Mouse (Mus musculus): Measurements from ENCODE around the gene Acadl. TPM values are rescaled to one million over a fixed set of nuclear protein-coding genes. Genes with fewer than 3 reads are reported as not detected.

The Acadl gene
- polyA plus RNA-seq, 1 experiment = 26.4 TPM

DNA sequence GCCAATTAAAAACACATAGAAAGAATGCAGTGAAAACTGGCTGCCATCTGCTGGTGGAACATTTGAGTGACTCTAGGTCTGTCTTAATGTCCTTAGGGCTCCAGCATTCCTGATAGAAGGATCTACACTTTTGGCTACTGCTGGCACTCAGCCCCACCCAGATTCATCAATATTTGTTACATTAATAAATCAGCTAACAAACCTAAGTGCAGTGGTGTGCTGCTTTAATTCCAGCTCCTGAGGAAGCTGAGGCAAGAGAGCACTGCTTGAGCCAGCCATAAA is 32.7 kb upstream of the Acadl start:
- TF ChIP-seq POLR2A (IDR thresholded peaks at IDR 0.05; ENCODE audit: low read depth, low read length) = no peak
- no peak for TF ChIP-seq CTCF (IDR thresholded peaks at IDR 0.05; ENCODE audit: extremely low read depth, insufficient read length, insufficient replicate concordance, low read depth, low read length)
- Histone ChIP-seq H3K27ac (ENCODE audit: insufficient read depth, low read depth, low read length) (no peak overlapping the region), H3K4me1 (ENCODE audit: control insufficient read depth, insufficient read depth, insufficient read length, low read length) (no peaks in the 10 kb centered on the region; the same call in 1 of the 2 replicates), H3K27me3 (ENCODE audit: control insufficient read depth, insufficient read depth, low read length) (no peaks in the 10 kb centered on the region; the same call in 1 of the 2 replicates), H3K4me3 (ENCODE audit: low read depth, low read length) (no peak overlapping the region), H3K36me3 (ENCODE audit: control insufficient read depth, insufficient read depth, low read length) (no peaks in the 10 kb centered on the region)

DNA sequence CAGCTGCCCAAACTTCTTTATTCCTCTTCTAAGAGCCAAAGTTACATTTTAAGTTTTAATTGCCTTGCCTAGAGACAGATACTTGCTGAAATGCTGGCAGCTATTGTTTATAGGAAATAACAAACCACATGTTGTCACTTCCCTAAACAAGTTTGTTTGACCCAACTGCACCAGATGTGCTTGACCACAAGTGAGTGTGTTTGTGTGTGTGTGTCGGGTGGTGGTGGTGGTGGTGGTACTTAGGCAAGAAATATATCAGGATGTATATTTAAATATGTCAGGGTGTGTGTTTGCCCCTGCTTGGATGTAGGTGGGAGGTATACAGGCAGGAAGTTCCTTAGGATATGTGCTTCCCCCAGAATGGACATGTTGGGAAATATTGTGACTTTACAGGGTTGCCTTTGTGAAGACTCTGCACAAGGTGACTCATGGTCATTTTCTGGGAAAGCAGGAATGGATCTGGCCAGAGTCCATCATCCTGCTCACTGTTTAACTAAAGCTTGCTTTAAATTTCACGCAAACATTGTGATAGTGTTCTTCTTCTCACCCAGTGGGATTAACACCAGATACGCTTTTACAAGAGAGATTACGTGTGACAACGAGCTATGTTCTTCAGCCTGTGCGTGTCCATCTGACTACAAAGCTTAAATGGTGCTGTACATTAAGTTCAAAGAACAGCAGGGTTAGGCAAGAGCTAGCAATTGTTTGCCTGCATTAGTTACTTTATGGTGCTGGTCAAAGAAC is 32.2 kb upstream of the Acadl start:
- Histone ChIP-seq H3K4me3 (ENCODE audit: low read depth, low read length) (no peak overlapping the region), H3K27me3 (ENCODE audit: control insufficient read depth, insufficient read depth, low read length) (no peaks in the 10 kb centered on the region; the same call in 1 of the 2 replicates), H3K36me3 (ENCODE audit: control insufficient read depth, insufficient read depth, low read length) (no peaks in the 10 kb centered on the region), H3K27ac (ENCODE audit: insufficient read depth, low read depth, low read length) (no peak overlapping the region), H3K4me1 (ENCODE audit: control insufficient read depth, insufficient read depth, insufficient read length, low read length) (no peaks in the 10 kb centered on the region; the same call in 1 of the 2 replicates)
- 28% methylated on average over 6 of the region's 6 CpGs for WGBS
- no peak for TF ChIP-seq CTCF (IDR thresholded peaks at IDR 0.05; ENCODE audit: extremely low read depth, insufficient read length, insufficient replicate concordance, low read depth, low read length)
- no peak for TF ChIP-seq POLR2A (IDR thresholded peaks at IDR 0.05; ENCODE audit: low read depth, low read length)

DNA sequence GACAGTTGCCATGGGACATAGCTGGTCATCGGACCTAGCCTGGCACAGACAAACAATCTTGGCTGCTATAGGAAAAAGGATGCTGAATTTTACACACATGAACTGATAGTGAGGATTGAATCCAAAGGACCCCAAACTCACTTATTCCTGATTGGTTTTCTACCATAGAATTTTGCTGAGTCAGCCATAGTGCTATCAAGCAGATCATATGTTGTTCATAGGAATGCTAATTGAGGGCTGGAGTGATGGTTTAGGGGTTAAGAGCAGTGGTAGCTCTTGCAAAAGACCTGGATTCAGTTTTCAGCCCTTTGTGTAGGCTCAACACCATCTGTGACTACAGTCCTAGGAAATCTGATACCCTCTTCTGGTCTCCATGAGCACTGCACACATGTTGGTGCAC is 24.1 kb upstream of the Acadl start:
- TF ChIP-seq POLR2A (IDR thresholded peaks at IDR 0.05; ENCODE audit: low read depth, low read length) (no peak), CTCF (IDR thresholded peaks at IDR 0.05; ENCODE audit: extremely low read depth, insufficient read length, insufficient replicate concordance, low read depth, low read length) (no peak)
- 97% methylated on average over 1 of the region's 1 CpGs for WGBS
- H3K4me3 ChIP-seq (ENCODE audit: low read depth, low read length) = no peak overlapping the region
- H3K4me1 ChIP-seq (ENCODE audit: control insufficient read depth, insufficient read depth, insufficient read length, low read length) = peaks cover 2% of the 10 kb centered on the region; the same call in 1 of the 2 replicates
- no peaks in the 10 kb centered on the region for H3K36me3 ChIP-seq (ENCODE audit: control insufficient read depth, insufficient read depth, low read length)
- no peak overlapping the region for H3K27ac ChIP-seq (ENCODE audit: insufficient read depth, low read depth, low read length)
- H3K27me3 ChIP-seq (ENCODE audit: control insufficient read depth, insufficient read depth, low read length) = no peaks in the 10 kb centered on the region

DNA sequence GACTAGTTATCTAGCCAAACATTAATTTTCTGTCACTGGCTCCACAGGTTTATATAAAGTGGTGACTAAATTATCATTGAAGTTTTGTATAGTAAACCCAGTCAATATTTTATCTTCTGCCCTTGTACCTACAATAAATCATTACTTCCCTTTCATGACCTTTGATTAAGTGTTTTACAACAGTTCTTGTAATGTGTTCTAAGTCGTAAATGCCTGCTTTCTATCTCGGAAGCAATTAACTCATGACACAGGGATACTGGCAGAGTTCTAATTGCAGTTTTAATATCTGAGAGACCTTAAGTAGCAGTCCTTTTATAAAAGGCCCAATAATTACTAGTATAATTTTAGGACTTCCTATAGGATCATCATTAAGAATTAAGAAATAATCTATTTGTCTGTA is 17.1 kb upstream of the Acadl start:
- no peak overlapping the region for H3K4me3 ChIP-seq (ENCODE audit: low read depth, low read length)
- 28% methylated on average over 2 of the region's 2 CpGs for WGBS
- no peak overlapping the region for H3K27ac ChIP-seq (ENCODE audit: insufficient read depth, low read depth, low read length)
- peaks cover 4% of the 10 kb centered on the region for H3K4me1 ChIP-seq (ENCODE audit: control insufficient read depth, insufficient read depth, insufficient read length, low read length)
- no peaks in the 10 kb centered on the region for H3K36me3 ChIP-seq (ENCODE audit: control insufficient read depth, insufficient read depth, low read length)
- no peaks in the 10 kb centered on the region; the same call in 1 of the 2 replicates for H3K27me3 ChIP-seq (ENCODE audit: control insufficient read depth, insufficient read depth, low read length)
- TF ChIP-seq POLR2A (IDR thresholded peaks at IDR 0.05; ENCODE audit: low read depth, low read length) (no peak), CTCF (IDR thresholded peaks at IDR 0.05; ENCODE audit: extremely low read depth, insufficient read length, insufficient replicate concordance, low read depth, low read length) (no peak)

DNA sequence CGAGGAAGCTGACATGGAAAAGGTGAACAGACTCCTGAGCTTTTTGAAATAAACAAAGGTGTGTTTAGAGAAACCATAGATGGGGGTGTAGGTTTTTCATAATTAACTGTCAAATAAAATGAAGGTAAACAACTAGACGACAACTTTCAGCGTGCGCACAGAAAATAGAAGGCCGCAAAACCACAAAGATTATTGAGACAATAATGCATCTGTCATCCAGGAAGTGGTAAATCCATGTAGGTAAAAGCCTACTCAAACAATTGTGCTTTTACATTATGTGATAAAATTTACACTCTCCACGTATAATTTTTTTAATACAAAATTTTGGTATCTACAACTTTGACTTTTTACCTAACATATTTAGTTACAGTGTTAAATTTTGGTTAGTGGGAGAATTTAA is 11.7 kb upstream of the Acadl start:
- H3K4me3 ChIP-seq (ENCODE audit: low read depth, low read length) = no peak overlapping the region
- TF ChIP-seq POLR2A (IDR thresholded peaks at IDR 0.05; ENCODE audit: low read depth, low read length) (no peak), CTCF (IDR thresholded peaks at IDR 0.05; ENCODE audit: extremely low read depth, insufficient read length, insufficient replicate concordance, low read depth, low read length) (no peak)
- no peaks in the 10 kb centered on the region for H3K4me1 ChIP-seq (ENCODE audit: control insufficient read depth, insufficient read depth, insufficient read length, low read length)
- H3K27ac ChIP-seq (ENCODE audit: insufficient read depth, low read depth, low read length) = no peak overlapping the region
- WGBS = 89% methylated on average over 6 of the region's 6 CpGs
- no peaks in the 10 kb centered on the region for H3K27me3 ChIP-seq (ENCODE audit: control insufficient read depth, insufficient read depth, low read length)
- H3K36me3 ChIP-seq (ENCODE audit: control insufficient read depth, insufficient read depth, low read length) = no peaks in the 10 kb centered on the region

DNA sequence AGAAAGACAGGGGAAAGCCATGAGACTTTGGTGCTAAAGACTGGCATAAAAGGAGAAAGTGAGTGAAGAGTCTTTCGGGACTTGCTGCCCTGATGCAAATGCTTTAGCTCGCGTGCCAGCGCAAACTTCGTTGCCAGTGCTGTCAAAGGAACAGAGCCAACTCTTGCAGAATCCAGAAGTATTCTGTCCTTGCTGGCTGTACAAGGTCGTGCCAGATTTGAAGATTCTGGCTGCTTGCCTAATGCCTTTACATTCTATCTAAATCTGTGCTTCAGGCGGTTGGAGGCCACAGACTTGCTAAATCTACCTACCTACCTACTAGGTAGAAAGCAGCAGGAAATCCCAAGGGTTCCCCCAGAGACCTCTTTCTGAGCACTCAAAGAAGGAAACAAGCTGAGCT is 8.5 kb upstream of the Acadl start:
- peaks cover 1% of the 10 kb centered on the region; the same call in 1 of the 2 replicates for H3K4me1 ChIP-seq (ENCODE audit: control insufficient read depth, insufficient read depth, insufficient read length, low read length)
- no peak for TF ChIP-seq CTCF (IDR thresholded peaks at IDR 0.05; ENCODE audit: extremely low read depth, insufficient read length, insufficient replicate concordance, low read depth, low read length)
- no peak for TF ChIP-seq POLR2A (IDR thresholded peaks at IDR 0.05; ENCODE audit: low read depth, low read length)
- H3K27ac ChIP-seq (ENCODE audit: insufficient read depth, low read depth, low read length) = no peak overlapping the region
- WGBS = 36% methylated on average over 7 of the region's 7 CpGs
- no peak overlapping the region for H3K4me3 ChIP-seq (ENCODE audit: low read depth, low read length)
- no peaks in the 10 kb centered on the region for H3K27me3 ChIP-seq (ENCODE audit: control insufficient read depth, insufficient read depth, low read length)
- H3K36me3 ChIP-seq (ENCODE audit: control insufficient read depth, insufficient read depth, low read length) = no peaks in the 10 kb centered on the region

DNA sequence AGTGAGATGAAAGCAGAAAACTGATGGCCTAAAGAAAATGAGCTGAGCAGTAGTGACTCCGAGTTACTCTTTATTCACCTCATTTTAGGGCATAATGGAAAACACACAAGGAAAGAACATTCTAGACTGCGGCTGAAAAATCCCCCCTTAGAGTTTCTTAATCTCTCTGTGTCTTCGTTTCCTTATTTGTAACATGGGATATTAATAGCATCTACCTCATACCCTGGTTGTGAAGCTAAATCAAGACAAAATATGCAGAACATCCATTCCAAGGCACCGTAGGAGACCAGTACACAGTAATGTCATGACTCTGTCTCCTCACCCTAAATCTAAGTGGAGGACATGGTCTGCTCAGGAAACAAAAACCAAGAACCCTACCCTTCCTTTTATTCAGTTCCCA is 2.6 kb upstream of the Acadl start:
- TF ChIP-seq CTCF (IDR thresholded peaks at IDR 0.05; ENCODE audit: extremely low read depth, insufficient read length, insufficient replicate concordance, low read depth, low read length) = no peak
- no peak for TF ChIP-seq POLR2A (IDR thresholded peaks at IDR 0.05; ENCODE audit: low read depth, low read length)
- Histone ChIP-seq H3K27me3 (ENCODE audit: control insufficient read depth, insufficient read depth, low read length) (no peaks in the 10 kb centered on the region), H3K36me3 (ENCODE audit: control insufficient read depth, insufficient read depth, low read length) (no peaks in the 10 kb centered on the region), H3K27ac (ENCODE audit: insufficient read depth, low read depth, low read length) (no peak overlapping the region), H3K4me3 (ENCODE audit: low read depth, low read length) (no peak overlapping the region), H3K4me1 (ENCODE audit: control insufficient read depth, insufficient read depth, insufficient read length, low read length) (peaks cover 7% of the 10 kb centered on the region; the same call in 1 of the 2 replicates)
- WGBS = 85% methylated on average over 4 of the region's 4 CpGs
